Mouse (Mus musculus) lung, postnatal 0 days (tissue): ENCODE measurements around the gene Cdh5.

ENCODE experiments used
- CTCF ChIP-seq: IDR thresholded peaks from 2 replicates; pipeline ENCODE4 v1.5.1; 2016; ENCODE audit warnings: antibody characterized with exemption, mild to moderate bottlenecking
- EP300 ChIP-seq: IDR thresholded peaks from 2 replicates; pipeline ENCODE4 v1.6.1; 2016; ENCODE audit warnings: antibody characterized with exemption, mild to moderate bottlenecking, control low read depth

- TF ChIP-seq EP300 = no peak
- no peak for TF ChIP-seq CTCF
Observed at GRCm38 (mm10) chr8:104096644-104097043, 4.8 kb upstream of the Cdh5 start.
